Mouse (Mus musculus): Measurements from ENCODE around the gene Exoc7.

Exoc7 gene

GRCm38 (mm10) chr11:116274045-116274666 lies 32.9 kb downstream of the Exoc7 start, which contains the start of gene Srp68:
TSS of gene Srp68 (minus strand) at chr11:116274217.
- peak; percentile 93 for DNase-seq

GRCm38 (mm10) chr11:116273469-116274044 lies 33.5 kb downstream of the Exoc7 start:
- DNase-seq = no peak

DNA sequence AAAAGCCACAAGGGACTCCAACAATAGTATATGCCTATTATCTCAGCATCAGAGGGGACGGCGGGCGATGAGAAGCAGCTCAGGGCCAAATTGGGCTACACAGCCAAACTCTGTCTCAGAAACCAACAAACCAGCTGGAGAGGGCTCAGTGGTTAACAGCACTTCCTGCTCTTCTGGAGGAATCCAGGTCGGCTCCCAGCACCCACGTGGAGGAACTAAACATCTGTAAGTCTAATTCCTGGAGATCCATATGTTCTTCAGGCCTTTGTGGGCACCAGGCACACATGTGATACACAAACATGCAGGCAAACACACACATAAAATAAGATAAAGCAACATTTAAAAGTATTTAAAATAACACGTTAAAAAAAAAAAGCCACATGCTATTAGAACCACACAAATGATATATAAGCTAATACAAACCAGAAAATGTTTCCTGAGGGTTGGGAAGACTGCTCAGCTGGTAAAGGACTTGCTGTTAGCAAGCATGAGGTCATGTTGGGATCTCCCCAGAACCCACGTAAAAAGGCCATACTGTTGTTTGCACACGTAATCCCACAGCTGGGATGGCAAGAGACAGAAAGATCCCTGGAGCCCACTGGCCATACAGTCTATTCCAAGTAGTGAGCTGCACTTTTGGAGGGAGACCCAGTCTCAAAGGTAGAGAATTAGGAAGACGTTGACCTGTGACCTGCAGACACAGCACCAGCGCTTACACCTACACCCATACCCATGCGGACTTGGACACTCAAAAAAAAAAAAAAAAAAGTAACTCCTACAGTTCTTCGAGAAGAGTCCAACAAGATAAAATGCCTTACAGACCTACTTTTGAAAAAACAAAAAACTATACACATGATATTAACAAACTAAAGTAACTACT lies 34.2 kb downstream of the Exoc7 start:
- DNase-seq = no peak

DNA sequence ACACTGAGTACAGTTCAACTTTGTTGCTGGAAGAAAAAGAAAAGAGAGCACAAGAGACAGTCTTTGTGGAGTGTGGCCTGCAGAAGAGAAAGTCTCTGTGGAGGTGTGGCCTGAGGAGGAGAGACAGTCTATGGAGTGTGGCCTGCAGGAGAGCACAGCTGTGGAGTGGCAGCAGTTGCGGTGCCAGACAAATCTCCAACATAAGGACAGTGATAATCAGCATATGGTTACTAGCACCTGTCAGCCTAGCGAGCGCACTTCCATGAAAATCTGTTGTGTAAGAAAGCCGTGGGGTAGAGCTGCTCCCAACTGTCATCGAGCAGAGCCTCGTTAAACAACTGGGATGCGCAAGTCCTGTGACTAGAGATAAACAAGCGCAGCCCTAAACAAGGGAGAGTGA lies 37.5 kb downstream of the Exoc7 start:
- DNase-seq = no peak

DNA sequence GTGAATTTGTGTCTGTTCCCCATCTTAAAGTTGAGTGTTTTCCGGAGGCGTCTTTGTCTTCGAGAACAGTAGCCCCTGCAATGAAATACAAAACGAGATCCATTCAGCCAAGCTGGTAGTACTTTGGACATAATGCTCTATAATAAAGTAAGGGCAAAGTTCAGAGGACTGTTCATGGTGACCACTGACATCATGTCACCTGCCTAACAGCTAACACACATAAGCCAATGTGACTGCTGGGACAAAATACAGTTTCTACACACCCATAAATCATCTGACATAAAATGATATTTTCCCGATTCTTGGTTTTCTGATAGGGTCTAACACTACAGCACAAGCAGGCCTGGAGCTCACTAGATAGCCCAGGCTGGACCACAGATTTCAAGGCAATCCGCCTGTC lies 38.7 kb downstream of the Exoc7 start:
- DNase-seq = no peak

GRCm38 (mm10) chr11:116267637-116268036 lies 39.4 kb downstream of the Exoc7 start:
- DNase-seq = no peak

GRCm38 (mm10) chr11:116265850-116266249 lies 41.2 kb downstream of the Exoc7 start:
- no peak for DNase-seq

DNA sequence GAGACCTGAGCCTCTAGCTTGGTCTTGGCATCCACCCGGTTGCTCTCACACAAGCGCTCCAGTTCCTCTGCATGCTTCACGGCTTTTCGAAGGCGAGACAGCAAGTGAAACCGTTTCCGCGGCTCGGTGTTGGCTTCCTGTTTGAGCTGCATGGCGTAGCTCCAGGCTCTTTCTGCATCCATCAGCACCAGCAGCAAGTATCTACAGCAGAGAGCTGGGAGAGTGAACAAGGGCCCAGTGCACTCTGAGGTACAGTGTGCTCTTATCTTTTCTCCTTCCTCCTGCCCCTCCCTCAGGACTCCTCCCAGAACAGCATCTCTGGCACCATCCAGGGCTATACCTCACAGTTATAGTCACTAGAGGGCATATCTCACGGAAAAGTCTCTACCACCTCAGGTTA lies 41.7 kb downstream of the Exoc7 start:
- no peak for DNase-seq

DNA sequence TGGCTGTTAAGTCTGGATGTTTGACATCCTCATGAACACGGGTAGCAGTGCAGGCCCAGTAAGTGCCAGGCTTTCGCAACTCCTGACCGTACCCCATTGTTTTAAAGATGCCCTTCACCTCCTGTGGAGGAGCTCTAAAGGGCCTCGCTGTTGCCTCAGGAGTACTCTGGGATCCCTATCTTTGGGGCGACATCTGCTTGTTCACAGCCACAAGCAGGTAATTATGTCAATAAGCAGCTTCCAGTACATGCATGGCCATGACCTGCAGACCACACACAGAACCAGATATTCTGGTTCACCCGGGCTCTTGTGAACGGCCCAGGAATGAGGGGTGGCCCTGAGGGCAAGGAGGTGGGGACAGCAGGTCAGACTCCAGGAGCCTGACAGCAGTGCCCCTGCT lies 46.8 kb downstream of the Exoc7 start:
- DNase-seq = no peak

DNA sequence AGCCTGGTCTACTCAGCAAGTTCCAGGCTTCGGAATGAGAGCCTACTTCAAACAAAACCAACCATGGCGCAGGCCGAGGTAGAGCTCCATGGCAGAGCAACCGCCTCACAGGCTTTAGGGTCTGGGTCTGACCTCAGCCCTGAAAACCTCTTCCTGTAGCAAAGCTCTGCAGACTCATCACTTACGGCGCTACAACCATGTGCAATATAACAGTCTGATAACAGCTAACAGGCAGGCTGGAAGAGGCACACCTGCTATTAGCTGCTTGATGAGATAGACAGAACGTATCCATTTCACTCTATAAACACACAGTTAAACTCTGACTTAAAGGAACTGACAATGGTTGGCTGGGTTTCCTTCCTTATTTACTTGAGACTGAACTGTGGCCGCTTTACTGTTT lies 47.6 kb downstream of the Exoc7 start:
- DNase-seq = no peak

DNA sequence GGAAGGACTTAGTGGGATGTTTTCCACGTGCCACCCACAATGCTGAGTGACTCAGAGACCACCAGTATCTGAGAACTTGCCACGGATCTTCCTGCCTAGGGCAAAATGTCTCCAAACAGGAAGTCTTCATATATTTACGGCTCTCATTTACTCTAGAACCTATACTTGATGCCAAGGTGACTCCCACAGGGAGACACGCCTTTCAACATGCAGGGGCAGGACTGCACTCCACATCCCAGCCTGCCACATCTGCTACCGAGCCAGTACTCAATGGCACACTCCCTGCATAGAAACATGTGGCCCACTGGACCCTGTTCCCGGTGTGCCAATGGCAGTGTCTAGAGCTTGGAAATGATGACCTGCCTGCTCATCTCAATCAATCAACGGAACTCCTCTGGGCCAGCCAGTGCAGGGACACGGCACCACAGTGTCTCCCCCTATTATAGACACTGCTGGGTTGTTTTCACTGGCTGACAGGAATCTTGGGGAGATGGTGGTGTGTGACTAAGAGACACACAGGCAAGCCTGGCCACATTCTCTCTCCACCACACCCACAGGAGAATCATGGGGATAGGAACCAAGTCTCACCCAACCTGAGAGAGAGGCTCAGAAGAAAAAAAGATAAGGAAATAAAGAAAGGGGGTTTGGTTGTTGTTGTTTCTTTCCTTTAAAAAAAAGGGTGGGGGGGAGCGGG lies 50.9 kb downstream of the Exoc7 start:
- DNase-seq = no peak

DNA sequence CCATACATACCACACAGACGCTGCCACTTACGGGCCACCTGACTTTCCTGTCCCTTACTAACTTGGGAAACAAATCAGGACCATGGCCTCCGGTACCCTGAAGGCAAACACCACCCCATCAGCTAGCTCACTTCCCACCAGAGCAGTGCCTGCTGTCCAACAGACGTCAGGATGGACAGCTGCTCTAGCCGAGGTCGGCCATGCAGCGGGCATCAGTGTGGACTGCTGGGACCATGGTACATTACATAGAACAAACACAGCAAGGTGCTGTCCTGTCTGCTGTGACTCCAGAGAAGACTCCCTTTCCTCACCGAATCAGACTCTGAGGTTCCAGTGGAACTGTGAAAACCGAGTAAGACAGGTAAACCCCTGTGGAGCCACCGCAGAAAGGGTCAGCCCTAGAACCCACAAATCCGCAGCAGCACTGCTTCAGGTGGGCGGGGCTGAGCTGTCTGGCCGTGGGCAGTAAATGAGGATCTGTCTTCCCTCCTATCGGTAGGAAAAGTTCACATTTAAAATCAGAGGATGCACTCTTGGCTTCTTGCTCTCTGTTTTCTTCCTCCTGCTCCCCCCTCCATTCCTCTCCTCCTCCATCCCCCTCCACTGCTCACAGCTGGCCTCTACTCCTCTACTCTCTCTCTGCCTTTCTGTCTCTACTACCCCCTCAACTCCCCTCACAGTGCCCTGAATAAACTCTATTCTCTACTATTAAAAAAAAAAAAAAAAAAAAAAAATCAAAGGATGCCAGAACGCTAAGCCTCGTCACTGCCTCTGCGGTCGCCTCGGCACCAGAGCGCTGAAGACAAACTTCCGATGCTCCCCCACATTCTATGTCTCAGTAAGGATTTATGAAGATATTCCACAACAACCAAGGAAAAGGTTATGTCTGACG lies 51.7 kb downstream of the Exoc7 start:
- DNase-seq = no peak

DNA sequence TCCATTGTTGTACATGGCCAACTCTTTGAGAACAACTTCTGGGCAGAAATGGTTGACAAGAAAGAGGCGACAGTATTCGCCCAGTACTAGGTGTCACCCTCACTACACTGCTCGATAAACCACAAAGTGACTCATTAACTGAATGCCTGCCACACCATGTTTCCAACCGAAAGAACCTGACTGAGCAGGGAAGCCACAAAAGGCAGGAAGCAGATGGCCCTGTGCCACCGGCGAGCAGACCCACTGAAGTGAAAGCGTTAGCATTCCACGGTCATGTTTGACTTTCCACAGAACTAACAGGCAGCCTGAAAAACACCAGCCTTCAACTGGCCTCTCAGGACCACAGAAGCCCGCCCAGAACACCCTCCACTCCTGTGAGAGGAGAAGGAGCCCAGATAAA lies 52.4 kb downstream of the Exoc7 start:
- DNase-seq = peak; percentile 69

GRCm38 (mm10) chr11:116253076-116253600 lies 53.9 kb downstream of the Exoc7 start:
- DNase-seq = peak; percentile 41

- no peak for DNase-seq
Measured at GRCm38 (mm10) chr11:116250898-116251297, 56.1 kb downstream of the Exoc7 start.

DNA sequence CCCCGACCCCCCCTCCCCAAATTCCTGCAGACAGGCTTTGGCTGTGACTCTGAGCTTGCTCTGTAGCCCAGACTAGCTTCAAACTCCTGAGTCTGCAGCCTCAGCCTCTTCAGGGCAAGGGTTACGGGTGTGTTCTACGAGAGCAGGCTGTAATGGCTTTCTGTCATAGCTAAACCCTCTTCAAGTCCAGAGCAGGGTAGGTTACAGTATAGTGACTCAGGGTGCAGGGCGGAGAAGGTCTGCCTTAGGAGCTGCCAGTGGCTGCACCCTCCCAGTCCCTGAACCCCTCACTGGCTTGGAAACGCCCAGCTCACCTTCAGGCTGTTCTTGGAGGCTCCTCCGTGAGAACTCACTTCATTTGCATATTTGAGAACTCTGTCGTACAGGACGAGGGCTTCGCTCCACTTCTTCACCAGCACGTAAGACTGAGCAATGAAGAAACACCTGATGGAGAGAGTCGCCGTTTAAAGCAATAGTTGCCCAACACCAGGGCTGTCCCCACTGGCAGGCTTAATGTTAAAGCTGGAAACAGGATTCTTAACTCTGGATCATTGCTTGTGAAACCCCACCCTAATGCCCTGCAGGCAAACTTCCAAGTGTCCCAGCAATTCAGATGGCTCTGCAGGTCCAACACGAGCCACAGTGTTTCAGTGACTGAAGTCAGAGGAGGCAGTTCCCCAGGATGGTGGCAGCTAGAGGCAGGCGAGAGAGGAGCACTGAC lies 59.4 kb downstream of the Exoc7 start:
- DNase-seq = peak; percentile 47

DNA sequence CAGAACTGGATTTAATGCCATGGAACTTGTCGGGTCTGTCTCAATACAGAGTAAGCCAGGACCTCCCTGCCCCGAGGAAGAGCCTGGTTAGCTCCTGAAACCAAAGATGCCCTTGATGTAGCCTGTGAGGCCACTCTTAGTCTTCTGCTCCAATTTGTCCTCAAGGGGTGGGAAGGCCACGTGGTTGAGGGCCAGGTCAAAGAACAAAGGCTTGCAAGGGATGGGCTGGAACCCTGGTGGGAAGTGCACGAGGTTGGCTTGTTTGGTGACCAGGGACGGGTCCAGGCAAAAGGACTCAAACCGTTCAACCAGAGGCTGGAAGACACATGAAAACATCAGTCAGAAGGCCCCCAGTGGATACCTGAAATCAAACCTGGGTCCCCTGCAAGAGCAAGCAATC lies 61.4 kb downstream of the Exoc7 start:
- peak; percentile 56 for DNase-seq

DNA sequence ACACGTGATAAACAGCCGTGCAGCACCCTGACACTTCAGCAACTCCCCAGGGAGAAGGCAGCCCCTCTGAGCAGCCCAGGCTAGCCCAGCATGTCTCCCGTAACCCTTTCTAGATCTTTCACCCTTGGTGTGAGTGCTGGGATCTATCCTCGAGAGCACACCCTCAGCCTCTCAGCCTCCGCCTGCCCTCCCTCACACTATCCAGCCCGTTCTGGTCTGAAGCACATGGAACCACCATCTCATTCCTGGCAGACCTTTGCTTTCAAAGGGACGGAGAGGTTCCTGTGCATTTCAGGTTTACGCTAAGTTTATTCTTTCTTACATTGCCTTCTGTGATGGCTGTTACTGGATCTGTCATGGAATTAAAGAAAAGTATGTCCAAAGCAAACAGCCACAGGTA lies 62.5 kb downstream of the Exoc7 start:
- no peak for DNase-seq

DNA sequence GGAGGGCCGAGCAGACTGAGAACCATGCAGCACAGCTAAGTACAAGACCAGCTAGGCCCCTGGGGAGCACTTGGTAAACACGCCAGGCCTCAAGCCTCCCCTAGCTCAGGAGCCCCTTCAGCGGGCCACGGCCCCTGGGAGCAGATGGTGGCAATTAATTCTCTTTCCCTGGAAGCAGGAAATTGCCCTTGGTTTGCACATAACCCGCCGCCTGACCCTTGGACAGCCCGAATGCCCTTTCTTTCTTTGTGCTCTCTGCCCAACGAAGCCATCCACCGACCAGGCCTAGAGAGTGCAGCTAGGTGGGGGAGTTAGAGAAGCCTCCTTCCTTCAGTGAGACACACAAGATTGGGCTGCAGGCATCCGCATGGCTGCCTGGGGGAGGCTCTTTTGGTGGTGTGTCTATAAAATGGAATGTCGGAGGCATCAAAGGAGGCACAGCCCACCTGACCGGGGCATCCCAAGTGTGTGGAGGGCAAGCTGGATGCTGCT lies 65.2 kb downstream of the Exoc7 start:
- DNase-seq = peak; percentile 59

DNA sequence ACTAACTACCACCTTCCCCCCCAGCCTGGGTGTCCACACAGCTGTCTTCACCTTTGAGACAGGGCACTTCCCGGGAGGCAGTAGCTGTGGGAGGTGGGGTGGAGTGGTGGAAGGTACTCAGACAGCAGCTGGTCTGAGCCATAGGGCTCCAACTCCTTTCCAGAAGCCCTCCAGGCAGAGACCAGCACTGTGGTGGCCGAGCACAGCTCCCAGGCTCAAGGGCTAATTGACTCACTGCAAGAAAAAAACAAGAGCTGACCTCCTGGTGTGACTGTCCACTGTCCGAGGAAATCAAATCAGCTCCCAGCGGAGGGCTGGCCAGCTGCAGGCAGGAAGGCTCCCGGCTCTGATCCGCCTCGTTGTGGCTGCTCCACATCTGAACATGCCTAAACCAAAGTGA lies 67.2 kb downstream of the Exoc7 start:
- no peak for DNase-seq
